Mouse (Mus musculus) megakaryocyte-erythroid progenitor cell, adult 5-6 weeks (primary cell): Measurements from ENCODE around the gene Syngr3. TPM values are rescaled to one million over a fixed set of nuclear protein-coding genes. Genes with fewer than 3 reads are reported as not detected.

Experiments
- ATAC-seq: replicated peaks from 2 replicates; pipeline ENCODE4 v1.8.0; 2016; ENCODE audit warnings: mild to moderate bottlenecking, inconsistent platforms; ENCODE audit not compliant: severe bottlenecking, poor library complexity, low FRiP score, low TSS enrichment
- total RNA-seq, 2 experiments: library from RNA; stranded (forward) in 1 of 2; stranded (reverse) in 1 of 2; fragments of 200-1000, 215-1000 nt in 1 of 2; fragments of >200 nt in 1 of 2; fragmentation: Nextera tagmentation in 1 of 2; gene quantifications; 2 replicates each; pipeline ENCODE4 v1.2.3; 2014 to 2017

Syngr3 gene
- total RNA-seq (2014; fragmentation: Nextera tagmentation) (not detected in 2 replicates), total RNA-seq (2017) (not detected in 2 replicates)

GRCm38 (mm10) chr17:24689251-24690081, at the start of gene Syngr3:
Gene Syngr3, minus strand, starts transcription at chr17:24689955.
- ATAC-seq = no peak

GRCm38 (mm10) chr17:24738238-24738637, 48.5 kb upstream of the Syngr3 start:
- ATAC-seq = no peak

- peak; percentile 22; the same call in 1 of the 2 replicates for ATAC-seq
Observed at GRCm38 (mm10) chr17:24737135-24737810, 47.5 kb upstream of the Syngr3 start.

DNA sequence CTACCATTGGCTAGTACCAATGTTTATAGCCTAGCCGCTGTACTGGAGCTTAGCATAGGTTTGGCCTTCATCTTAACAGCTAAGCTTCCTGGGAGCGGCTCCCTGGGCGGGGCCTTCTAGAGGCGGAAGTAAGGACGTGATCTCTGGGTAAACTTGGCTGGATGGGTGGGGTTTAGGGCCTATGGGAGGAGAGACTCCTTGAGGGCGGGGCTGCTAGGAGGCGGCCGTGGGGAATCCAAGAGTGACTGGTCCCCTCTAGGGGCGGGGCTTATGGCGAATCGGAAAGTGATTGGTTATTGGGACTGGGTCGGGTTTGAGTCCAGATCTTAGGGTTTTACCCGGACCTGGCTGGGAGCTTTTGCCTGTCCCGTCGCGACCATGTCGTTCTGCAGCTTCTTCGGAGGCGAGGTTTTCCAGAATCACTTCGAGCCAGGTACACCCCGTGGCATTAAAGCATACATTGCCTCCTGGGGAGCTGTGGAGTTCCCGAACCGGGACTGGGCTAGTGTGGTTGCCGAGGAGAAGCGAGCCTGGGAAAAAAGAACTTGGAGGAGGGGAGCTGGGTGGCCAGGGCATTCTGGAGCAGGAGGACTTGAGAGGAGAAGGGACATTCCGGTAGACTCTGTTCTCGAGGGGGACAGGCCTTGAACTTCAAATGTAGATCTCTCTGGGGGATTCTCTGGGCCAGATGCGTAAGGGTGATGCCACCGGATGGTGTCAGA, 46.7 kb upstream of the Syngr3 start, which contains the start of gene Msrb1:
Gene Msrb1 (plus strand): TSS at position 313 of the 722 bp plus-strand sequence.
- peak; percentile 94 for ATAC-seq

DNA sequence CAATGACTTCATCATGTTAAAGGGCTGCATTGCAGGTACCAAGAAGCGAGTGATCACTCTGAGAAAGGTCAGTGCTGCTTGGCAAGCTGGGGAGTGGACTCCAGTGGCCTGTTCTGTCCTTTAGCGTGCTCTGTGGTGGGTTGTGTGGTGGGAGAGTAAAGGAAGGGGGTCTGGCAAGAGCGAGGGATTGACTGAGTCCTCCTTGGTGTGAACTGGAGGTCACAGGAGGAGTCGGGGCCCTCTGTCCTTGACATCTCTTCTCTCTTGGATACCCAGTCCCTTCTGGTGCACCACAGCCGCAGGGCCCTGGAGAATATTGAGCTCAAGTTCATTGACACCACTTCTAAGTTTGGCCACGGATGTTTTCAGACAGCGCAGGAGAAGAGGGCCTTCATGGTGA, 45.7 kb upstream of the Syngr3 start:
- ATAC-seq = no peak

GRCm38 (mm10) chr17:24734513-24734912, 44.8 kb upstream of the Syngr3 start:
- no peak for ATAC-seq

GRCm38 (mm10) chr17:24733434-24734050, 43.8 kb upstream of the Syngr3 start:
- ATAC-seq = no peak

DNA sequence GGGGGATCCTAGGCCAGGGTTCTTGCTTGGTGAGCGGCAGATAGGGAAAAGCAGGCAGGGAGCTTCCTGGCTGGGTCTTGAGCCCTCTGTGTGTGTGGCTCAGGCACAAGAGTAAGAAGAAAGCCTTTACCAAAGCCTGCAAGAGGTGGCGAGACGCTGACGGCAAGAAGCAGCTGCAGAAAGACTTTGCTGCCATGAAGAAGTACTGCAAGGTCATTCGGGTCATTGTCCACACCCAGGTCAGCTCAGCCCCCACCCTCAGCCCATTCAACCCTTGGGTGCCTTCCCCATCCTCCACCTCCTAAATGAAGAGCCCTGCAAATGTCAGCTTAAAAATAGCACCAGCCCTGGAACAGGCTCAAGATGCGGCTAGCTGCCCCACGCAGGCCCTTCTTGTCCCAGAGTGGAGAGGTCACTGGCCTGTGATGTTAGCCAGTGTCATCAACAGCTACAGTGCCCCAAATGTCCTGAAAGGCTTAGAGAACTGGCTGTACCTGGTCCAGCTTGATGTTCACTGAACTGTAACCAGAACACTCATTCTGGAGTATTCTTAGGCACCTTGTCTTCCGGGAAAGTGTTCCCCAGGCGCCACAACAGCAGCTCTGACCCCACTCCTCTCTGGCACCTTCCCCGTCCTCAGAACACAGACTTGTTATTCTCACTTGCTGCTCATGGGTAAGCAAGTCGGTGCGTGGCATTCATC, 42.6 kb upstream of the Syngr3 start:
- no peak for ATAC-seq

DNA sequence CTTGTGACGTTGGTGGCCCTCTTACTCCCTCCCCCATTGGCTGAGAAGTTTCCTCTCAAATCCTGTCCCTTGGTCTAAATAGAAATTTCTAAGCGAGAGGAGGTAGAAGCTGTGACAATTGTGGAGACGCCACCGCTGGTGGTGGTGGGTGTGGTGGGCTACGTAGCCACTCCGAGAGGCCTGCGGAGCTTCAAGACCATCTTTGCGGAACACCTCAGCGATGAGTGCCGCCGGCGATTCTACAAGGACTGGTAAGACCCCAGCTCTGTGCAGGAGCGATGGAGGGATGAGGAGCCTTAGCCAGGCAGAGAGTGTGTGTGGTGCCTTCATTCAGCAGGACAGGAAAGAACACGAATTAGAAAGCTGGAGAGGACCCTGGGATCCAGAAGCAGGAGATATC, 41.0 kb upstream of the Syngr3 start:
- ATAC-seq = no peak

DNA sequence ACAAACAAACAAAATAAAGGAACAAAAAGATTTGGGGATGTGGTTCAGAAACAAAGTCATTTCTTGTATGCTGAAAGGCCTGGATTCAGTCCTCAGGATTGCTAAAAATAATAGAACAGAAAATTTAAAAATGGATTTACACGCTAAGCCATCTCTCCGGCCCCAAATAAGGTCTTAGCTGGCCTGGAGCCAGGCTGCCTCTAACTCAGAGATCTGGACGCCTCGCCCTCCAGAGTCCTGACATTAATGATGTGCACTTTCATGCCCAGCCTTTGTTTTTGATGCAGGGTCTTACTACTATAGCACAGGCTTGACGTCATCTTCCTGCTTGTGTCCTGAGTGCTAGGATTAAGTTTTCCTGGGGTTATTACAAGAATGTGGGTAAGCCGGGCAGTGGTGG, 39.3 kb upstream of the Syngr3 start:
- no peak for ATAC-seq

- ATAC-seq = no peak
Observed at GRCm38 (mm10) chr17:24728184-24728583, 38.4 kb upstream of the Syngr3 start.

DNA sequence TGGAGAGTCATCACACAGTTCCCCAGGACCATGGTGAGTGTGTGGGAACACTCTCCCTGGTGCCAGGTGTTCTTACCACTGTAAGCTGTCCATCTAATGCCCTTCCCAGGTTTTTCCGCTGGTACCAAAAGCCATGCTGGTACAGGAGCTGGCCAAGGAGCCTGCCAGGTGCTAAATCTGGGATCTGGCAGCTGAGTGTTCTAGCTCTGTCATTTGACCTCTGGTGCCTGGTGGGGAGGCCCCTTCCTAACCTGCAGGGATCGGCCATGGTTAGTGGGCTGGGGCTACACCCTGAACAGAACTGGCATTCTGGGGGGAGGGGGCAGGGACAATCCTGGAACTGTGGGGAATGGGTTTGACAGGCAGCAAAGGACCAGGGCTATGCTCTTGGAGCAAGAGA, 37.9 kb upstream of the Syngr3 start, which contains the start of gene Rpl3l:
Gene Rpl3l (plus strand): TSS at position 203 of the 400 bp plus-strand sequence.
- no peak for ATAC-seq

DNA sequence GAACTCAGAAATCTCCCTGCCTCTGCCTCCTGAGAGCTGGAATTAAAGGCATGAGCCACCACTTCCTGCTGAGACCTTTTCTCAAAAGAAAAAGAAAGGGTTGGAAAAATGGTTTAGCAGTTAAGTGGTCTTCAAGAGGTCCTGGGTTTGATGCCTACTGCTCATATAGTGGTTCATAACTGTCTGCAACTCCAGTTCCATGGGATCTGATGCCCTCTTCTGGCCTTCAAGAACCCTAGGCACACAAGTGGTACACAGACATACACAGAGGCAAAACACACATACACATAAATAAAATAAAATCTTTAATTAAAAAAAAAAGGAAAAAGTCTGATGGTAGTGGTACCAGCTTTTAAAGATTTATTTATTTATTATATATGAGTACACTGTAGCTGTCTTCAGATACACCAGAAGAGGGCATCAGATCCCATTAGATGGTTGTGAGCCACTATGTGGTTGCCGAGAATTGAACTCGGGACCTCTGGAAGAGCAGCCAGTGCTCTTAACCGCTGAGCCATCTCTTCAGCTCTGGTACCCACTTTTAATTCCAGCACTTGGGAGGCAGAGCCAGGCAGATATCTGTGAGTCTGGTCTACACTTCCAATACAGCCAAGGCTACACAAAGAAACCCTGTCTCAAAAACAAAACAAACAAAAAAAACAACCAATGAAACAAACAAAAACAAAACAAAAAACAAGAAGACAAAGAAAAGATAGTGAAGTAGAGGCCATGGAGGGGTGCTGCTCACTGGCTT, 36.1 kb upstream of the Syngr3 start:
- no peak for ATAC-seq

GRCm38 (mm10) chr17:24724184-24724583, 34.4 kb upstream of the Syngr3 start, which contains the start of gene Ndufb10:
Gene Ndufb10, minus strand, starts transcription at chr17:24724478.
- peak; percentile 57 for ATAC-seq

GRCm38 (mm10) chr17:24723881-24724180, 34.1 kb upstream of the Syngr3 start:
- peak; percentile 36 for ATAC-seq

GRCm38 (mm10) chr17:24723122-24723880, 33.5 kb upstream of the Syngr3 start:
- ATAC-seq = no peak

DNA sequence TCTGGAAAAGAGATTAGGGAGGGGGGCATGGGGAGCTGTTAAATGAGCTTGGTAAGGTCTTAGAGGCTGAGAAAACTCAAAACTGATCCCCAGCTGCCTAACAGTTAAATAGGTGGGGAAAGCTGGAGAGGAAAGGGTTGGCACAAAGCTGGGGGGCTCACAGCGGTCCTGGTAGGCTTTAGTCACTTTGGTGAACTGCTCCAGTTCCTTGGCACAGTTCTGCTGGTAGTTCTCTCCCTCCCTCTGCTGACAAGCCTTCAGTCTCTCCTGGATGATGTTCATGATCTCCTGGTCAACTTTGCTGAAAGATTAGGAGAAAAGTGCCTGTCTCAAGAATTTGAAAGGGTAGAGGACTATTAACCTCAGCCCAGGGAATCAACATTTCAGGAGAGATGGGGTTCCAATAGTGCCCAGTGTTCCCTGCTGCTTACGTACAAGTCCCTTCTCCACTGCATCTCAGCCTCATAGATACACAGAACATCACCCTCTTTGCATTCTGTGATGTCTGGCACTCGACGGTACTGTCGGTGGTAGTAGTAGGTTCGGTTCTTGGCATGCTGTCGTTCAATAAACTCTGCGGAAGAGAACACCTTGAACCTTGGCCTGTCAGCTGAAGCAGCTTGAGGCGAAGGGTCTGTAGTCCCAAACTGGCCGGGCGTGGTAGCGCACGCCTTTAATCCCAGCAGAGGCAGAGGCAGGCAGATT, 32.6 kb upstream of the Syngr3 start:
- ATAC-seq = no peak
